Mouse (Mus musculus): Measurements from ENCODE around the gene Ankmy1.

DNA sequence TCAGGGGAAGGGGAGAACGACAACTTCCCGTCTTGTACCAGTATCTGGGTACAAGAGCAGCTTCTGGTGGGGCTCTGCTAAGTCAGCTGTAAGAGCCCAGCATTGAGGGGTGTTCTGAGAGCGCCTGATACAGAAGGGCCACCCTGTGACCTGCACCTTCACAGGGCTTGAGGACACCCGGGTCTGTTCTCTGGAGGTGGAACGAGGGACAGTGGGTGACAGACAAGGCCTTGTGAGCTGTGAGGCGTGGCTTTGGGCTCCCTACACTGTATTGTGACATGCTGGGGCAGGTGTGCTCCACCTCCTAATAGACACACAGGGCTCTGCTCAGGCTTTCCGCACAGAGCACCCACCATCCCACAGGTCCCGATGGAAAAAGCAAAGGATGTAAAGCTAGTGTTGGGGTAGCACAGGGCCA, 9.0 kb upstream of the Ankmy1 start:
- TF ChIP-seq POLR2A (IDR thresholded peaks at IDR 0.05; ENCODE audit: borderline replicate concordance, extremely low read depth, insufficient read depth, insufficient read length, poor library complexity, severe bottlenecking) (no peak), CTCF (IDR thresholded peaks at IDR 0.05; ENCODE audit: borderline replicate concordance, extremely low read depth, insufficient read depth, insufficient read length) (no peak)

Measured in brain, embryonic 14.5 days (tissue).